Mouse (Mus musculus) bone marrow, adult 2 months (tissue): Measurements from ENCODE around the gene Ppl.

ENCODE experiments used
- CTCF ChIP-seq: fragments of 200-500 bp; IDR thresholded peaks from 2 replicates; pipeline ENCODE4 v1.5.1; 2011; ENCODE audit warnings: low read length, control low read depth; ENCODE audit not compliant: control insufficient read depth, insufficient read depth
- POLR2A ChIP-seq: fragments of 200-500 bp; IDR thresholded peaks from 2 replicates; pipeline ENCODE4 v1.6.1; 2011; ENCODE audit warnings: low read depth, mild to moderate bottlenecking, control low read depth, low read length, borderline replicate concordance; ENCODE audit not compliant: control insufficient read depth

DNA sequence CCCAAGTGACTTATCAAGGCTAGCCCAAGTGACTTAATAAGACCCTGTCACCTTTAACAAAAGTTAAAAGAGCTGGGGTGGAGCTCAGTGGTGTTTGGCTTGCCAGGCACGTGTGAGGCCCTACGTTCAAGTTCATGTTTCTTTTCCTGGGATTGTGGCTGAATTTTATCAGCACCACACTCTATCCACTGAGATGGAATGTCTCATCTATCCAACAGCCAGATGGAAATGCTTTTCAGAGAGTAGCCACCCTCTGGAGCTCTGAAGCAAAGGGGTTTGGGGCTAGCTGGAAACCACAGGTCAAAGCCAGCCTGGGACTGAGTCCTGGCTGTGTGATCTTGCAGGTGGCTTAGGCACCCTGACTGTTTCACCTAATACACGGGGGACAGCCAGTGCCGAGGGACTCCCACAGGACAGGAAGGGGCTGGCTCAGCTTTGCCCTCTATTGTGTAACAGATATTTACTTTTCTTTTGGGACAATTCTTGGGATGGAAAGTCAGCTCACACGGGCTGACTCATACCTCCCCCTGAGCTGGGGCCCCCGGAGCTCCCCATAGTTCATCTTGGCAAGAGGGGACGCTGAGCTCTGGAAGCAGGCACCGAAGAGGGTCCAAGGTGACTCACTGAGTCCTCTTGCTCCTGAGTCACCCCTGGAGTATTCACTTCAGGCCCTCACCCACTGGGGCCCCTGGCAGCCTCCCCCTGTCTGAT, 3.5 kb upstream of the Ppl start:
- no peak for TF ChIP-seq CTCF
- no peak for TF ChIP-seq POLR2A
